Mouse (Mus musculus): ENCODE results near the gene Gpr161.

The Gpr161 gene

GRCm38 (mm10) chr1:165295489-165295888, at the start of gene Gpr161:
Gene Gpr161, plus strand, starts transcription at chr1:165295789.
- DNase-seq (ENCODE audit: low read depth, low spot score): no peak

DNA sequence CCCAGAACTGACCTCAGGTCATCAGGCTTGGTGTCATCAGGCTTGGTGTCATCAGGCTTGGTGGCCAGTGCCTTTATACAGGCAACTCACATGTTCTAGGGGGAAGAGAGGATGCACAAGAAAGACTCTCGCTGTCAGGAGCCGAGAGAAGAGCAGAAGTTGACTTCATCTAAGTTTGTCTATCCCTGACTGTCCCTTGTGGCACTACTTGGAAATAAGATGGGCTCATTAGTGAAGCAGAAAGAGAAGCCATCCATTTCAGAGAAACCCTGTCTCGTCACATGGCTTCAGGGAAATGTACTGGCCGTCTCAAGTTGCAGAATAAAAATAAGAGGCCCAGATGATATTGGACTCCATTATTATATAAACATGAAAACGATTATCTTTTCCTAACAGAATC, 49.0 kb upstream of the Gpr161 start:
- peak; percentile 62 for DNase-seq (ENCODE audit: low read depth, low spot score)

GRCm38 (mm10) chr1:165247085-165247484, 48.5 kb upstream of the Gpr161 start:
- peak; percentile 84 for DNase-seq (ENCODE audit: low read depth, low spot score)

DNA sequence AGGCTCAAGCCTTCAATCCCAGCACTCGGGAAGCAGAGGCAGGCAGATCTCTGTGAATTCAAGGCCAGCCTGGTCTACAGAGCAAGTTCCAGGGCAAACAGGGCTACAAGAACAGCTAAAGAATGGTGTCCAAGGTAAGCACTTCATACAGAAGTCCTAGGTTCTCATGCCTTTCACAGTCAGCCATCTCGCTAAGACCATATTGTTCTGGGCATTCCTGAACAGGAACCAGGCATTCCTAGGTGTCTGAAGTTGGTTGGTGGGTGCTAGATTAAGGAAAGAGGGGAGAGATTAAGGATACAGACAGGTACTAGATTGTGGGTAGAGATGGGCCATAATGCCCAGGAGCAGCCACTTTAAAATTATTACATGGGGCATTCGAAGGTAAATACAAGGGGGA, 47.8 kb upstream of the Gpr161 start:
- DNase-seq (ENCODE audit: low read depth, low spot score): no peak

GRCm38 (mm10) chr1:165248842-165249241, 46.7 kb upstream of the Gpr161 start:
- no peak for DNase-seq (ENCODE audit: low read depth, low spot score)

DNA sequence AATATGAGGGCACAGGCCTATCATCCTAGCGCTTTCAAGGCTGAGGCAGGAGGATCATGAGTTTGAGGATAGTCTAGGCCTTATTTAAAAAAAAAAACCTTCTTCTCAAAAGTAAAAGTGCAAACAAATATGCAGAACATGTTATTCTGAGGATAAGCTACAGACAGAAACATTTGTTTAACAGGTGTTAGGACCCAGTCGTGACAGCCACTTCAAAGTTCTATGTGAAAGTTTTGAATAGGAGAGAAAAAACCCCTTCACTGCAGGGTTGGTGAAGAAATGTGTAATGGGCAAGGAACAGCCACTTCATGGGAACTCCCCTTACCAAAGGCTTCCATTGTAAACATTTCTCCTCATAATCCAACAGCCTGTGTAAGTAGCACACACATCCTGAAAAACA, 45.0 kb upstream of the Gpr161 start:
- no peak for DNase-seq (ENCODE audit: low read depth, low spot score)

DNA sequence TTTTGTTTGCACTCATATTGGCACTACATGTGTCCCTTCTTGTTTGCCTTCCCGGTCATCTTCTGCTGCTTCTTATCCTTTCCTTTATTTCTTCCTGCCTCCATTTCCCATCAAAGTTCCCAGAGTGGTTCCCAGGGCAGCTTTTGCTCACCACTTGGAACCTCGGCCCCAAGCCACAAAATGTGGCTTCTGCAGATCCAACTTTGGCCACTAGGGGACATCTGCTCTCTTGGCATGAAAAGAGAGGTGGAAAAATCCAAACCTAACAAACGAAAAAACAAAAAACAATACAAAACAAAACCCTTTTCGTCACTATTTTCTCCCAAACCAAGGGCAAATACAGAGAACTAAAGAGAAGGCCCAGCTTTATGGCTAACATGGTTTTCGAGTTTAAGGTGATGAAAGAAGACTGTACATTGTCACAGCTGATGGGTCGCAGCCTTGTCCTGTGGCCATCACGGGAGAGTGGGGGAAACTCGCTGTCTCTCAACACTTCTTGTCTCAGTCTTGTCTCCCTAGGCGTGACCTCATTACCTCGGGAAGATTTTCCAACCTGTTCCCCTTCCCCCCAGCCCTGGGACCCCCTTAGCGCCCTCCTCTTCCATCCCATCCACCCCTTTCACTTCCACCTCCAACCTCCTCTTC, 43.4 kb upstream of the Gpr161 start:
- DNase-seq (ENCODE audit: low read depth, low spot score): no peak

DNA sequence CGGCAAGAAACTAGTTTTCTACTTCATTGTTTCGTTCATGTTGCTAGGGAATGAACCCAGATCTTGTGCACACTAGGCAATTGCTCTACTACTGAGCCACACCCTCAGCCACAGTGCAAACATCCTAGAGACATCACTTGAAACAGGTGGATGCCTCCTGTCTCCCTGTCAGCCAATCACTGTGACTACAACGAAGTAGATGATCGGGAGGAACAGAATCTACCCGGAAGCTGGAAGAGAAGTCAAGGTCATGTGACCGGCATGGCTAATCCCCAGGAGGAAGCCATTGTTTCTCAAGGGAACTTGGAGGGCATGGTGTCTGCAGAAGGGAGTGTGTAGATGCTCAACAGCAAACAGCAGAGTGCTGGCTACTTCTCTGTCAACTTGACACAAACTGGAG, 20.6 kb upstream of the Gpr161 start:
- no peak for DNase-seq (ENCODE audit: low read depth, low spot score)

DNA sequence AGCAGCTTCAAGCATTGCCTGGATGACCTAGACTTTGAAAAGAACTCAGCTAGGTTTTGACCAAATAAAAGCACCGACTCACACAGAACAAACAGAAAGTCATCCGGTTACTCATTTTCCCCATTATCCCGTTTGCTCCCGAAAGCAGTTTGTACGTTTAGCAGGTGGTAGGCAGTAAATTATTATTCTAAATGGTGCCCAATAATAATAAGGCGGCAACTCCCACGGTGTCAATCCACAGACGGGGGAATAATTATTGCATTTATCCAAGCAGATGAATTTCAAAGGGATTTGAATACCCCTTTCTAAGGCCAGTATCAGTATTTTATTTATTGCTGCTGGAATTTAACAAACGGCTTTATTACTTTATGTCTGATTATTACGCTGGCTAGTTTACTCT, 14.8 kb upstream of the Gpr161 start:
- no peak for DNase-seq (ENCODE audit: low read depth, low spot score)

- peak; percentile 45 for DNase-seq (ENCODE audit: low read depth, low spot score)
Observed at GRCm38 (mm10) chr1:165281351-165282221, 14.0 kb upstream of the Gpr161 start.

- no peak for DNase-seq (ENCODE audit: low read depth, low spot score)
Observed at GRCm38 (mm10) chr1:165282222-165282966, 13.2 kb upstream of the Gpr161 start.

DNA sequence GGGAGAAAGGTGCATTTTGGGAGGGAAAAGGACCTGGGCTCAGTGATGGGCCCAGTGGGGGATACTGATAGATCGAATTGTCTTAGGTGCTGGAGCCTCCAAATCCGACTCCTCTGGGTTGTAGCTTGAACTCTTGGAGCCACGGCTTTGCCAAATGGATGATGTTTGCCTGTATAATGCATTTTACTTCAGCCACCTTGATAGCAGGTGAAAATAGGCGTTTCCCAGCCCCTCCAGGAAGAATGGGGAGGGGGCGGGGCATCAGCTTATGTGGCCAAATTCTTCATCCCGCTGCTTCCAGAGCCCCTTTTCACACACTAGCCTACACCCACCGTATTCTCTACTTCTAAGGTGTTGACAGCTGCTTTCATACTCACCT, 12.6 kb upstream of the Gpr161 start:
- DNase-seq (ENCODE audit: low read depth, low spot score): no peak

- DNase-seq (ENCODE audit: low read depth, low spot score): no peak
Observed at GRCm38 (mm10) chr1:165284096-165284495, 11.5 kb upstream of the Gpr161 start.

DNA sequence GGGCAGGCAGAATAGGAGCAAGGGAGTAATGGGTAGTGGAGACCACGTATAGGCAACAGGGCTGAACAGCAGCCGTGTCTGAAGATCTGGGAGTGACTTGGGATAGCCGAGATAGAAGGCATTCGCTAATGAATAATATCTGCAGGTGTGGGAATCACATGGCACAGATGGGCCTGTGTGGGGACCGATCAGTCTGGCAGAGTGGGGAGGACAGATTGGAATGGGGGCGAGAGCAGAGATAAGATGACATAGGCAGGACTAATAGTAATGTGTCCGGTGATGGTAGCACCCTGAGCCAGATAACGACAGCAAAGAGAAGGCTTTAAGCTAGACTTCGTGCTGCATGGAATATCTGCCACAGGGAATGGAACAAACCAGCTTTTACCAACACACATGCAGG, 7.4 kb upstream of the Gpr161 start:
- DNase-seq (ENCODE audit: low read depth, low spot score): no peak

GRCm38 (mm10) chr1:165289831-165290230, 5.8 kb upstream of the Gpr161 start:
- no peak for DNase-seq (ENCODE audit: low read depth, low spot score)

GRCm38 (mm10) chr1:165291606-165292005, 4.0 kb upstream of the Gpr161 start:
- peak; percentile 55 for DNase-seq (ENCODE audit: low read depth, low spot score)

DNA sequence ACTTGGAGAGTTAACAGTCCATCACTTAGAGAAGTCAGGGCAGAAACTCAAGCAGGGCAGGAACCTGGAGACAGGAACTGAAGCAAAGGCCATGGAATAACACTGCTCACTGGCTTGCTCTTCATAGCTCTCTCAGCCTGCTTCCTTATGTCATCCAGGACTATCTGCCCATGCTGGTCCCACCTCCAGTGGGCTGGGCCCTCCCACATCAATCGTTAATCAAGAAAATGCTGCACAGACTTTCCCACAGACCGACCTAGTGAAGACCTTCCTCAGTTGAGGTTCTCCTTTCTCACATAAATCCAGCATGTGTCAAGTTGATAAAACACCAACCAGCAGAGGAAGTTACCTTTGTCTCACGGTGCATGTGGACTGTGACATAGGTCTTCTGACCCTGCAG, 5.5 kb downstream of the Gpr161 start:
- no peak for DNase-seq (ENCODE audit: low read depth, low spot score)

DNA sequence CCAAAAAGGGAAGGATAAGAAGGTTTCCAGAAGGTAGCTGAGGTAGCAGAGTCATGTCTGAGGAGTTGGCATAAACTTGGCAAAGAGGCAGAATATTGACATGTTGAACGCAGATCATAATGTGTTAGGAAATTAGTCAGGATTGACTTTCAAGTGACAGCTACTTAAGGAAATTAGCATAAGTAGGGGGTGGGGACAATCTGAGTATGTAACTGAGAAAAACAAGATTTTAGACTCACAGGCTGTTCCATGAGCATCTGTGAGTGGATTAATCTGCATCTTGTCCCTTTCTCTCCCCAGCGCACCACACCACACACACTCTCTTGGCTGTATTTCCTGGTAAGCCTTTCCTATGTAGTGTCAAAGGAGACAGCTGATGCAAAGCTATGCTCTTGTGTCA, 6.0 kb downstream of the Gpr161 start:
- DNase-seq (ENCODE audit: low read depth, low spot score): no peak

DNA sequence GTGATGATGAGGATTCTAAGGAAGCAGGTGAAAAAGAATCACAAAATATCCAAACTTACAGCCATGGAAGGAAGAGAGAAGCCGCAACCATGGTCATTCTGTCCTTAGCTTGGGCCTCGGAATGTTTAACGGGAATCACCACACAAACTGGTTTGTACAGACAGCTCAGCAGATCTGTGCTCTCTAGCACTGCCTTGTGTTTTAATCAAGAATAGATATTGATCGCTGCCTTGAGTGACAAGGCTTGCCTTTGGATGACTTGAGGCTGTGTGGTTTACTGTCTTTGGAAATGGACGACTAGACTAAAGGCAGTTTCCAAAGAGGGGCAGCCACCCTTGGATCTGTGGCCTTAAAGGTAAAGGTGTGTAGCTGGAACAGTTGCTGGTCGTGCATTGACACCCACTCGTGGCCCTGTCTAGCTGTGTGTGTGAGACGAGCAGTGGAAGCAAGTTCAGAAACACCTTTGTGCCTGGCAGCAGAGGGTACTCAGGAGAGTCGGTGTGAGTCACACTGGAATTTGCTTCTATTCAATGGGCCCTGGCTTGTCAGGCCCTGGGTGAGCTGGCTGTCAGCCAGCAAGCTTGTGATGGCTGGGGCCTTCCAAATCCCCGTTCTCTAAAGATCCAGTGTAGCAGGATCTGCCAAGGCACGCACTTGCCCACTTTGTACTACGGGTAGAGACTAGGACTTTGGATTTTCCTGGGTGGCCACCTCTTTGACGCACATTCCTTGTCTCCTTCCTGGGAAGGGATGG, 7.0 kb downstream of the Gpr161 start:
- DNase-seq (ENCODE audit: low read depth, low spot score): no peak

DNA sequence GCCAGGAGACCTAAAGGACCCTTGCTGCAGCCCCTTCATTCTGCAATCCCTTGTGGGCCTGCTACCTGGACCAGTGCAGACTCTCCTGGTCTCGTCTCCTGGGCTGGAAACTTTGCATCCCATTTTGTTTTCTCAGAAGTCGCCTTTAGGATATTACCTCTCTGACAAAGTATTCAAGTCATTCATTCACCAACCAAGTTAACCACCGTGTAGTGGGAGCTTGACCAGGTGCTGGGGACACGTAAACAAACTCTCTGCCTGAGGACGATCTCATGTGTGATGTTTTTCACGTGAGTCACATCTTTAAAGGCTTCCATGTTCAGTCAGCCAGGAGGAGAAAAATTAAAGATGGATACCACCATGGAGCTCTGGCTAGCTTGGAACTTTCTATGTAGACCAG, 7.6 kb downstream of the Gpr161 start:
- no peak for DNase-seq (ENCODE audit: low read depth, low spot score)

DNA sequence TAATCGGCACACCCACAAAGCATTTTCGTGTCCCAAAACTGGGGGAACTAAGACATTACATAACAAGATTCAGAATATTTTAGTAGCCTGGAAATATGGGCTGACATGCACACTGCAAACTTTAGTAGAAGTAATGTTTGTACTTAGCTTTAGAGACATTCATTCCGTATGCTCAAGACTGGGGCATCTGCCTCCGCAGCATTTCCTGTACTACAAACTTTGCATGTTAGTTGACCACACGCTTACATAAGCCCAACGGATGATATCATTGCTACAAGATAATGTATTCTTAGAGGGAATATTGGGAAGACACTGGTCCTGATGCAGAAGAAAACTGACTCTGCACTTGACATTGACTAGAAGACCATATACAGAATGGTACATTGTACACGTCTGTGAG, 8.8 kb downstream of the Gpr161 start:
- DNase-seq (ENCODE audit: low read depth, low spot score): no peak

DNA sequence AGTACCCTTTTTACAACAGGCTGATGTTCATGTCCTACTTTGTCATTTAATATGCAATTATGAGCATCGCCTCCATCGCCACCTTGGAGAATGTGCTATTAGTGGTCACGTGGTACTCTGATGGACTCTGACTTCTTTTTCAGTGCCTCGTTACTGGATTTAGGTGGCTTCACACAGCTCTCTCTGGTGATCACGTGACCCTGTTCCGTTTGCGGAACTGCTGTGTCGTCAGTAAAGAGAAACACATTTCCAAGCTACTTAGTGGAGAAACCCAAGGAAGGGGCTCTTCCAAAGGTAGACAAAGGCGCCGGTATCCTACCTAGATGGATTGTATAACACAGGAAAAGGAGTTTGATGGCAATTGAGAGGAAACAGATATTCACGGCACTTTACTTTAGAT, 12.6 kb downstream of the Gpr161 start:
- DNase-seq (ENCODE audit: low read depth, low spot score): no peak

All from skeletal muscle tissue, adult 2 months (tissue).